ENCODE assay signal across 9 mouse cellular contexts in genomic region chr6:136468401-136468912, GRCm38 (mm10). TPM values are rescaled to one million over a fixed set of nuclear protein-coding genes. Genes with fewer than 3 reads are reported as not detected.
DNase-seq lines count a peak whose midpoint lies in the region; ATAC-seq and TF ChIP-seq lines count a peak whose summit lies in the region.
"Had no signal": no experiment of that assay in that cellular context is flagged by ENCODE, and none has a peak within 500 bp of the region (broad histone marks: within the 10 kb centered on the region; RNA-seq: fewer than 3 reads in every experiment).

No protein-coding gene starts in this region.

- H3K27ac ChIP-seq in forebrain, embryonic 13.5 days = peak overlapping the region; percentile 99
- H3K27ac ChIP-seq in heart, postnatal 0 days (ENCODE audit: low read depth) = peak overlapping the region; percentile 96
- H3K27ac ChIP-seq in liver, embryonic 15.5 days (replicated peaks) = peak overlapping the region; percentile 93
- peak overlapping the region; percentile 88 for H3K27ac ChIP-seq in neural tube, embryonic 12.5 days
- peak overlapping the region; percentile 96 for H3K27ac ChIP-seq in stomach, postnatal 0 days (replicated peaks)

- no peak overlapping the region for H3K4me2 ChIP-seq in forebrain, embryonic 13.5 days
- no peak overlapping the region for H3K4me2 ChIP-seq in heart, postnatal 0 days (ENCODE audit: low read depth, low read length)
- H3K4me2 ChIP-seq in liver, embryonic 15.5 days = peak overlapping the region; percentile 56
- no peak overlapping the region for H3K4me2 ChIP-seq in neural tube, embryonic 12.5 days (replicated peaks)
- H3K4me2 ChIP-seq in stomach, postnatal 0 days (replicated peaks; ENCODE audit: low read depth) = no peak overlapping the region

- peak; percentile 85 for ATAC-seq in forebrain, embryonic 13.5 days
- ATAC-seq in heart, postnatal 0 days (ENCODE audit: insufficient read depth, low read depth) = peak; percentile 85
- ATAC-seq in liver, embryonic 15.5 days (ENCODE audit: insufficient read depth) = peak; percentile 85
- peak; percentile 75 for ATAC-seq in neural tube, embryonic 12.5 days (ENCODE audit: low FRiP score, low read depth)
- ATAC-seq in stomach, postnatal 0 days (ENCODE audit: low FRiP score, low TSS enrichment) = peak; percentile 85

- H3K36me3 ChIP-seq in forebrain, embryonic 13.5 days (ENCODE audit: poor library complexity, severe bottlenecking) = no peaks in the 10 kb centered on the region
- no peaks in the 10 kb centered on the region for H3K36me3 ChIP-seq in heart, postnatal 0 days (replicated peaks; ENCODE audit: control insufficient read depth, insufficient read depth, low read length)
- H3K36me3 ChIP-seq in liver, embryonic 15.5 days (replicated peaks) = no peaks in the 10 kb centered on the region
- no peaks in the 10 kb centered on the region for H3K36me3 ChIP-seq in neural tube, embryonic 12.5 days
- no peaks in the 10 kb centered on the region for H3K36me3 ChIP-seq in stomach, postnatal 0 days (ENCODE audit: control insufficient read depth, insufficient read depth, low read length)

- 3% methylated on average over 12 of the region's 12 CpGs for WGBS in forebrain, embryonic 13.5 days
- WGBS in heart, postnatal 0 days = 2% methylated on average over 12 of the region's 12 CpGs
- 2% methylated on average over 12 of the region's 12 CpGs for WGBS in liver, embryonic 15.5 days (ENCODE audit: insufficient replicate concordance)
- WGBS in neural tube, embryonic 12.5 days = 4% methylated on average over 12 of the region's 12 CpGs
- WGBS in stomach, postnatal 0 days = 3% methylated on average over 12 of the region's 12 CpGs

- peaks cover 33% of the 10 kb centered on the region for H3K4me1 ChIP-seq in forebrain, embryonic 13.5 days
- peaks cover 24% of the 10 kb centered on the region for H3K4me1 ChIP-seq in heart, postnatal 0 days (ENCODE audit: control insufficient read depth, insufficient read depth)
- peaks cover 94% of the 10 kb centered on the region for H3K4me1 ChIP-seq in liver, embryonic 15.5 days (replicated peaks)
- peaks cover 11% of the 10 kb centered on the region; the same call in 1 of the 2 replicates for H3K4me1 ChIP-seq in neural tube, embryonic 12.5 days
- peaks cover 4% of the 10 kb centered on the region; the same call in 1 of the 2 replicates for H3K4me1 ChIP-seq in stomach, postnatal 0 days (replicated peaks; ENCODE audit: control insufficient read depth, insufficient read depth)

- H3K4me3 ChIP-seq in forebrain, embryonic 13.5 days = no peak overlapping the region
- no peak overlapping the region for H3K4me3 ChIP-seq in heart, postnatal 0 days (ENCODE audit: low read depth, low read length)
- H3K4me3 ChIP-seq in liver, embryonic 15.5 days (replicated peaks) = peak overlapping the region; percentile 27
- no peak overlapping the region for H3K4me3 ChIP-seq in neural tube, embryonic 12.5 days
- H3K4me3 ChIP-seq in stomach, postnatal 0 days (ENCODE audit: low read depth, low read length) = no peak overlapping the region
- H3K4me3 ChIP-seq: myocyte had no signal

- H3K27me3 ChIP-seq in forebrain, embryonic 13.5 days = no peaks in the 10 kb centered on the region
- H3K27me3 ChIP-seq in heart, postnatal 0 days (ENCODE audit: control insufficient read depth, insufficient read depth, low read length) = no peaks in the 10 kb centered on the region
- H3K27me3 ChIP-seq in liver, embryonic 15.5 days = no peaks in the 10 kb centered on the region
- H3K27me3 ChIP-seq in neural tube, embryonic 12.5 days (replicated peaks) = no peaks in the 10 kb centered on the region
- no peaks in the 10 kb centered on the region for H3K27me3 ChIP-seq in stomach, postnatal 0 days (ENCODE audit: control insufficient read depth, insufficient read depth, low read length)

- no peak for TF ChIP-seq CTCF in heart, postnatal 0 days (IDR thresholded peaks at IDR 0.05; ENCODE audit: low read depth)
- no peak; the same call in 1 of the 2 replicates for TF ChIP-seq CTCF in stomach, postnatal 0 days (IDR thresholded peaks at IDR 0.05; ENCODE audit: low read depth)

- peak; percentile 93 for TF ChIP-seq EP300 in heart, postnatal 0 days (IDR thresholded peaks at IDR 0.05; ENCODE audit: low read depth)
- TF ChIP-seq EP300 in stomach, postnatal 0 days (optimal IDR thresholded peaks at IDR 0.05) = peak; percentile 98

- H3K9ac ChIP-seq in forebrain, embryonic 13.5 days = no peak overlapping the region
- H3K9ac ChIP-seq in heart, postnatal 0 days (replicated peaks; ENCODE audit: low read depth, low read length) = no peak overlapping the region
- H3K9ac ChIP-seq in liver, embryonic 15.5 days = no peak overlapping the region
- H3K9ac ChIP-seq in neural tube, embryonic 12.5 days = no peak overlapping the region
- no peak overlapping the region for H3K9ac ChIP-seq in stomach, postnatal 0 days (ENCODE audit: low read length)

- DNase-seq in ES-CJ7 (ENCODE audit: low read depth, low spot score) = peak; percentile 99
- DNase-seq in cerebellum, adult 11 months = peak; percentile 77
- DNase-seq in heart, postnatal 0 days (ENCODE audit: low spot score) = peak; percentile 99
- DNase-seq in kidney, postnatal 36 days = peak; percentile 96 to 98
- peak; percentile 97 for DNase-seq in stomach, postnatal 0 days (ENCODE audit: low spot score)

- no peaks in the 10 kb centered on the region for H3K9me3 ChIP-seq in forebrain, embryonic 13.5 days (replicated peaks)
- H3K9me3 ChIP-seq in heart, postnatal 0 days (replicated peaks; ENCODE audit: control insufficient read depth, low read length) = no peaks in the 10 kb centered on the region
- H3K9me3 ChIP-seq in liver, embryonic 15.5 days (replicated peaks) = no peaks in the 10 kb centered on the region
- no peaks in the 10 kb centered on the region for H3K9me3 ChIP-seq in neural tube, embryonic 12.5 days
- no peaks in the 10 kb centered on the region for H3K9me3 ChIP-seq in stomach, postnatal 0 days (ENCODE audit: control insufficient read depth, low read length)

RNA-seq across cellular contexts. Expression of gene Atf7ip, which starts 37.5 kb away (rescaled TPM):
- polyA plus RNA-seq in forebrain, embryonic 13.5 days (2015; fragmentation: Nextera tagmentation; extraction: Ambion mirVana) = 47.3 and 56.6 TPM in 2 replicates
- 43.3 and 54.5 TPM in 2 replicates for total RNA-seq in heart, postnatal 0 days (2014; rRNA removed; ENCODE audit: low replicate concordance)
- 16.5 and 19.2 TPM in 2 replicates for polyA plus RNA-seq in heart, postnatal 0 days (2015; fragmentation: Nextera tagmentation; extraction: Ambion mirVana)
- 14.6 and 17.7 TPM in 2 replicates for polyA plus RNA-seq in liver, embryonic 15.5 days (2015; fragmentation: Nextera tagmentation; extraction: Ambion mirVana)
- polyA plus RNA-seq in neural tube, embryonic 12.5 days (2016; fragmentation: Nextera tagmentation; extraction: Ambion mirVana) = 49.2 and 56.4 TPM in 2 replicates
- polyA plus RNA-seq in stomach, postnatal 0 days (2015; fragmentation: Nextera tagmentation; extraction: Ambion mirVana) = 8.4 and 9.5 TPM in 2 replicates

RNA-seq across cellular contexts. Expression of gene E330021D16Rik, which starts 53.1 kb away (rescaled TPM):
- not detected in 2 replicates for polyA plus RNA-seq in forebrain, embryonic 13.5 days (2015; fragmentation: Nextera tagmentation; extraction: Ambion mirVana)
- total RNA-seq in heart, postnatal 0 days (2014; rRNA removed; ENCODE audit: low replicate concordance) = not detected in 2 replicates
- polyA plus RNA-seq in heart, postnatal 0 days (2015; fragmentation: Nextera tagmentation; extraction: Ambion mirVana) = not detected in 2 replicates
- 0.38 and 0.48 TPM in 2 replicates for polyA plus RNA-seq in liver, embryonic 15.5 days (2015; fragmentation: Nextera tagmentation; extraction: Ambion mirVana)
- not detected in 2 replicates for polyA plus RNA-seq in neural tube, embryonic 12.5 days (2016; fragmentation: Nextera tagmentation; extraction: Ambion mirVana)
- polyA plus RNA-seq in stomach, postnatal 0 days (2015; fragmentation: Nextera tagmentation; extraction: Ambion mirVana) = 0.05 TPM in 1 of 2 replicates, not detected in the other
- polyA plus RNA-seq: myocyte had no signal
